Mouse (Mus musculus) CH12.LX (cell line): ENCODE data around the gene Maea. TPM values are rescaled to one million over a fixed set of nuclear protein-coding genes. Genes with fewer than 3 reads are reported as not detected.

ENCODE experiments used
- DNase-seq: peaks from one replicate; pipeline ENCODE4 v3.0.0-alpha.2; 2013; ENCODE audit errors: extremely low read depth
- H3K27ac ChIP-seq: 2 replicates; pipeline ENCODE4 v1.5.1; 2012; ENCODE audit warnings: low read depth, mild to moderate bottlenecking, control low read depth, moderate library complexity; ENCODE audit not compliant: insufficient read depth
- H3K27me3 ChIP-seq: replicated peaks from 2 replicates; pipeline ENCODE3; 2012; ENCODE audit warnings: inconsistent platforms
- H3K36me3 ChIP-seq, 2 experiments: replicated peaks in 1 of 2; 2 replicates each; pipeline versions ENCODE3 to v1.6.1; 2012; ENCODE audit warnings: inconsistent platforms in 1 of 2, low read length in 1 of 2, mild to moderate bottlenecking in 1 of 2, mixed read lengths in 1 of 2, moderate library complexity in 1 of 2; ENCODE audit not compliant: control insufficient read depth in 1 of 2, insufficient read depth in 1 of 2
- H3K4me1 ChIP-seq, 2 experiments: 2 replicates each; pipeline ENCODE4 v1.6.1; 2012; ENCODE audit warnings: inconsistent platforms in 1 of 2, moderate library complexity in 1 of 2; ENCODE audit not compliant: insufficient read depth in 2 of 2, control insufficient read depth in 1 of 2
- H3K4me2 ChIP-seq: 2 replicates; pipeline ENCODE4 v1.6.1; 2012; ENCODE audit warnings: low read depth, mild to moderate bottlenecking, control low read depth; ENCODE audit not compliant: poor library complexity, insufficient read depth, severe bottlenecking
- H3K4me3 ChIP-seq, 3 experiments: fragments of 150-350 bp in 1 of 3; sonication (generic) in 1 of 3; replicated peaks in 1 of 3; 2 replicates each; pipeline versions ENCODE3 to v1.5.1; 2011 to 2012; ENCODE audit warnings: low read depth in 2 of 3, low read length in 2 of 3, mild to moderate bottlenecking in 2 of 3, moderate library complexity in 2 of 3, control low read depth in 1 of 3, improper control_type of control experiment in 1 of 3, inconsistent platforms in 1 of 3, mixed read lengths in 1 of 3; ENCODE audit not compliant: poor library complexity in 1 of 3
- H3K79me2 ChIP-seq: replicated peaks from 2 replicates; pipeline ENCODE4 v1.6.1; 2012; ENCODE audit warnings: mild to moderate bottlenecking, moderate library complexity; ENCODE audit not compliant: control insufficient read depth, poor library complexity, insufficient read depth, severe bottlenecking; ENCODE audit errors: extremely low read depth
- H3K9ac ChIP-seq: 2 replicates; pipeline ENCODE4 v1.6.1; 2012; ENCODE audit warnings: low read depth, mild to moderate bottlenecking, control low read depth, moderate library complexity; ENCODE audit not compliant: insufficient read depth
- H3K9me3 ChIP-seq: replicated peaks from 2 replicates; pipeline ENCODE3; 2012; ENCODE audit warnings: low read length, inconsistent platforms, mixed read lengths
- BHLHE40 ChIP-seq: IDR thresholded peaks from 2 replicates; pipeline ENCODE4 v1.6.1; 2011; ENCODE audit warnings: mild to moderate bottlenecking, low read depth, low read length, improper control_type of control experiment
- CHD2 ChIP-seq: IDR thresholded peaks from 2 replicates; pipeline ENCODE4 v1.6.1; 2011; ENCODE audit warnings: low read length, improper control_type of control experiment
- E2F4 ChIP-seq: IDR thresholded peaks from 2 replicates; pipeline ENCODE4 v1.6.1; 2011; ENCODE audit warnings: low read depth, low read length, improper control_type of control experiment; ENCODE audit not compliant: insufficient replicate concordance
- ELF1 ChIP-seq: IDR thresholded peaks from 2 replicates; pipeline ENCODE4 v1.6.1; 2014; ENCODE audit warnings: low read depth, mild to moderate bottlenecking, inconsistent platforms, low read length, improper control_type of control experiment
- EP300 ChIP-seq: IDR thresholded peaks from 2 replicates; pipeline ENCODE4 v1.6.1; 2011; ENCODE audit warnings: low read length, improper control_type of control experiment
- ETS1 ChIP-seq: conservative IDR thresholded peaks from 2 replicates; pipeline ENCODE4 v1.6.1; 2012; ENCODE audit warnings: low read depth, mild to moderate bottlenecking, inconsistent platforms, low read length, improper control_type of control experiment, moderate library complexity
- GABPA ChIP-seq: IDR thresholded peaks from 2 replicates; pipeline ENCODE4 v1.6.1; 2012; ENCODE audit warnings: low read depth, low read length, improper control_type of control experiment, inconsistent platforms; ENCODE audit not compliant: insufficient replicate concordance
- HCFC1 ChIP-seq: IDR thresholded peaks from 2 replicates; pipeline ENCODE4 v1.6.1; 2012; ENCODE audit warnings: low read depth, mild to moderate bottlenecking, inconsistent platforms, low read length, improper control_type of control experiment
- IRF4 ChIP-seq: IDR thresholded peaks from 2 replicates; pipeline ENCODE4 v1.6.1; 2014; ENCODE audit warnings: low read depth, mild to moderate bottlenecking, inconsistent platforms, low read length, improper control_type of control experiment
- JUN ChIP-seq: IDR thresholded peaks from 2 replicates; pipeline ENCODE4 v1.6.1; 2011; ENCODE audit warnings: low read depth, mild to moderate bottlenecking, low read length, improper control_type of control experiment, moderate library complexity; ENCODE audit not compliant: insufficient read depth
- JUND ChIP-seq: conservative IDR thresholded peaks from 2 replicates; pipeline ENCODE4 v1.6.1; 2011; ENCODE audit warnings: low read depth, low read length, improper control_type of control experiment
- KAT2A ChIP-seq: IDR thresholded peaks from 2 replicates; pipeline ENCODE4 v1.6.1; 2012; ENCODE audit warnings: low read length, improper control_type of control experiment, inconsistent platforms; ENCODE audit not compliant: insufficient replicate concordance
- MAFK ChIP-seq: IDR thresholded peaks from 2 replicates; pipeline ENCODE4 v1.6.1; 2011; ENCODE audit warnings: low read length, improper control_type of control experiment; ENCODE audit not compliant: insufficient replicate concordance
- MAX ChIP-seq: IDR thresholded peaks from 2 replicates; pipeline ENCODE4 v1.6.1; 2011; ENCODE audit warnings: low read length, improper control_type of control experiment
- MEF2A ChIP-seq: IDR thresholded peaks from 2 replicates; pipeline ENCODE4 v1.6.1; 2014; ENCODE audit warnings: low read depth, mild to moderate bottlenecking, inconsistent platforms, low read length, improper control_type of control experiment, borderline replicate concordance
- MYC ChIP-seq: IDR thresholded peaks from 2 replicates; pipeline ENCODE4 v1.6.1; 2011; ENCODE audit warnings: low read depth, mild to moderate bottlenecking, improper control_type of control experiment, low read length
- NELFE ChIP-seq: IDR thresholded peaks from 2 replicates; pipeline ENCODE4 v1.6.1; 2011; ENCODE audit warnings: low read depth, low read length, improper control_type of control experiment
- NRF1 ChIP-seq: IDR thresholded peaks from 2 replicates; pipeline ENCODE4 v1.6.1; 2014; ENCODE audit warnings: low read depth, mild to moderate bottlenecking, inconsistent platforms, low read length, improper control_type of control experiment, moderate library complexity
- PAX5 ChIP-seq: IDR thresholded peaks from 2 replicates; pipeline ENCODE4 v1.6.1; 2012; ENCODE audit warnings: low read length, inconsistent platforms, mixed read lengths
- POLR2A ChIP-seq: IDR thresholded peaks from 2 replicates; pipeline ENCODE4 v1.6.1; 2011; ENCODE audit warnings: low read depth, mild to moderate bottlenecking, improper control_type of control experiment, low read length
- POLR2AphosphoS2 ChIP-seq: IDR thresholded peaks from 2 replicates; pipeline ENCODE4 v1.6.1; 2011; ENCODE audit warnings: low read depth, low read length, improper control_type of control experiment
- RAD21 ChIP-seq: IDR thresholded peaks from 2 replicates; pipeline ENCODE4 v1.6.1; 2011; ENCODE audit warnings: low read depth, mild to moderate bottlenecking, low read length, improper control_type of control experiment, moderate library complexity
- RCOR1 ChIP-seq: conservative IDR thresholded peaks from 2 replicates; pipeline ENCODE4 v1.6.1; 2012; ENCODE audit warnings: low read depth, mild to moderate bottlenecking, inconsistent platforms, low read length, improper control_type of control experiment
- SIN3A ChIP-seq: IDR thresholded peaks from 2 replicates; pipeline ENCODE4 v1.6.1; 2012; ENCODE audit warnings: low read length, improper control_type of control experiment, inconsistent platforms
- SMC3 ChIP-seq: IDR thresholded peaks from 2 replicates; pipeline ENCODE4 v1.6.1; 2011; ENCODE audit warnings: low read depth, low read length, improper control_type of control experiment
- UBTF ChIP-seq: IDR thresholded peaks from 2 replicates; pipeline ENCODE4 v1.6.1; 2012; ENCODE audit warnings: low read depth, mild to moderate bottlenecking, inconsistent platforms, low read length, improper control_type of control experiment, moderate library complexity
- USF1 ChIP-seq: IDR thresholded peaks from 2 replicates; pipeline ENCODE4 v1.6.1; 2014; ENCODE audit warnings: low read depth, mild to moderate bottlenecking, inconsistent platforms, low read length, improper control_type of control experiment
- USF2 ChIP-seq: conservative IDR thresholded peaks from 2 replicates; pipeline ENCODE4 v1.6.1; 2011; ENCODE audit warnings: low read depth, low read length, improper control_type of control experiment
- ZC3H11A ChIP-seq: IDR thresholded peaks from 2 replicates; pipeline ENCODE4 v1.6.1; 2012; ENCODE audit warnings: low read depth, mild to moderate bottlenecking, inconsistent platforms, low read length, improper control_type of control experiment
- ZKSCAN1 ChIP-seq: IDR thresholded peaks from 2 replicates; pipeline ENCODE4 v1.6.1; 2012; ENCODE audit warnings: low read depth, inconsistent platforms, low read length, improper control_type of control experiment, borderline replicate concordance
- ZMIZ1 ChIP-seq: IDR thresholded peaks from 2 replicates; pipeline ENCODE4 v1.6.1; 2012; ENCODE audit warnings: low read depth, mild to moderate bottlenecking, inconsistent platforms, low read length, improper control_type of control experiment
- dilution Hi-C: fragments of 300-500 bp; cut with MboI; formaldehyde crosslinking; loops from 2 replicates; pipeline ENCODE4 v1.14.3; 2020; ENCODE audit warnings: low sequenced_read_pairs; ENCODE audit not compliant: extremely low pct_unique_long_range_greater_than_20kb, extremely low pct_ligation_motif_present
- in situ Hi-C: fragments of 300-500 bp; cut with MboI; formaldehyde crosslinking; loops from 3 replicates; pipeline ENCODE4 v1.14.3; 2019; ENCODE audit warnings: low sequenced_read_pairs, low pct_ligation_motif_present, low pct_unique_long_range_greater_than_20kb, mixed read lengths
- polyA plus RNA-seq: library from polyadenylated mRNA; unstranded; fragments of >175 nt; gene quantifications from 2 replicates; pipeline ENCODE4 v1.2.1, GENCODE M21; 2012; ENCODE audit warnings: low read depth; ENCODE audit not compliant: insufficient read length
- total RNA-seq, 2 experiments: library from RNA; depleted of rRNA; stranded (reverse); fragments of 300-350 nt in 1 of 2; fragments of >200 nt in 1 of 2; gene quantifications; 2 replicates each; pipeline ENCODE4 v1.2.3; 2012 to 2014

Maea gene
- total and polyA plus RNA-seq, 3 experiments = 75.0 to 94.2 (median 91.4) TPM

DNA sequence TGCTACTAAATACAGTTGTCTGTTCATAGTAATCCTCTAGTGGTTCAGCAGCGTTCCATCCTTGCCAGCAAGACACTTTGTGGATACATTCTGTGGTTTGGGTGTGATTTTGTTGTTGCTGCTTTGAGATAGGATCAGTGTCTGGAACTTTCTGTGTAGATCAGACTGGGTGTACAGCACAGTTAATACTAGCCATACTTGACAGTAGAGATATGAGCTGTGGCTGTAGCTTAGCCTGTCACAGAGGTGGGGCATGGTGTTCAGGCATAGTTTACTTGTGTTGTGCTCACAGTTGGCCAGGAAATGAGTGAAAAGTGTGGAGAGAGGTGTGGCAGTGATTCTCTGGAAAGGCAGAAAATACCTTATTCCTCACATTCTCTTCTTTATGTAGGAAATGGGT, 22.2 kb downstream of the Maea start:
- peaks cover 34 to 67% of the 10 kb centered on the region in 2 experiments for H3K4me1 ChIP-seq
- dilution Hi-C loops = no loop called here
- no peak for DNase-seq

GRCm38 (mm10) chr5:33358467-33358866, 23.2 kb downstream of the Maea start:
- in situ Hi-C loops (loop anchor here (5.0 kb wide), 1 partner anchor 56 kb away; no protein-coding TSS in a partner anchor), dilution Hi-C loops (no loop called here)
- Histone ChIP-seq H3K4me3 (peak overlapping the region in 1 of 3 experiments; percentile 9), H3K36me3 (peaks cover 25 to 52% of the 10 kb centered on the region in 2 experiments), H3K9me3 (no peaks in the 10 kb centered on the region), H3K27me3 (no peaks in the 10 kb centered on the region), H3K4me1 (peaks cover 31 to 57% of the 10 kb centered on the region in 2 experiments), H3K27ac (peak overlapping the region; percentile 95), H3K9ac (peak overlapping the region; percentile 47; the same call in 1 of the 2 replicates), H3K79me2 (peaks cover 31% of the 10 kb centered on the region), H3K4me2 (peak overlapping the region; percentile 37)
- DNase-seq = peak; percentile 76
- TF ChIP-seq RCOR1 (peak; percentile 91), POLR2AphosphoS2 (no peak), JUN (0 out of 2 replicates have a peak, but pooled peaks have one; percentile 1), ZC3H11A (no peak), BHLHE40 (peak; percentile 52), ELF1 (peak; percentile 39; the same call in 1 of the 2 replicates), UBTF (no peak), SIN3A (peak; percentile 91), GABPA (no peak), HCFC1 (no peak; the same call in 1 of the 2 replicates), JUND (peak; percentile 47; the same call in 1 of the 2 replicates), ZKSCAN1 (no peak), IRF4 (peak; percentile 96), MAX (peak; percentile 73), MYC (peak; percentile 70), RAD21 (no peak; the same call in none of the 2 replicates), MEF2A (peak; percentile 65), POLR2A (0 out of 2 replicates have a peak, but pooled peaks have one; percentile 34), EP300 (peak; percentile 96), PAX5 (no peak), NRF1 (no peak), CHD2 (peak; percentile 68; the same call in 1 of the 2 replicates), KAT2A (no peak), MAFK (0 out of 2 replicates have a peak, but pooled peaks have one; percentile 20), USF2 (no peak), USF1 (no peak), ETS1 (peak; percentile 63), E2F4 (no peak)

More for the DNA sequence above, 22.2 kb downstream of the Maea start:
- Histone ChIP-seq H3K27me3 (no peaks in the 10 kb centered on the region), H3K9me3 (no peaks in the 10 kb centered on the region), H3K4me3 (peak overlapping the region in 1 of 3 experiments; percentile 3), H3K9ac (peak overlapping the region; percentile 47; the same call in 1 of the 2 replicates), H3K4me2 (peak overlapping the region; percentile 37), H3K36me3 (peaks cover 17 to 43% of the 10 kb centered on the region in 2 experiments), H3K27ac (peak overlapping the region; percentile 95), H3K79me2 (peaks cover 40% of the 10 kb centered on the region)
- in situ Hi-C loops = loop anchor here (5.0 kb wide), 1 partner anchor 55 kb away; no protein-coding TSS in a partner anchor
- TF ChIP-seq EP300 (no peak), SMC3 (no peak), ZMIZ1 (no peak), POLR2A (no peak), USF2 (no peak), RCOR1 (no peak), NELFE (no peak), USF1 (no peak), PAX5 (no peak), MEF2A (no peak)
